Mouse (Mus musculus) megakaryocyte, embryonic 14.5 days (primary cell): Measurements from ENCODE around the gene Rab11b. TPM values are rescaled to one million over a fixed set of nuclear protein-coding genes. Genes with fewer than 3 reads are reported as not detected.

Experiments
- H3K27me3 ChIP-seq: replicated peaks from 2 replicates; pipeline ENCODE3; 2012; ENCODE audit warnings: inconsistent platforms
- H3K36me3 ChIP-seq: replicated peaks from 2 replicates; pipeline ENCODE3; 2012; ENCODE audit warnings: low read length, inconsistent platforms, mixed read lengths
- H3K4me1 ChIP-seq: 2 replicates; pipeline ENCODE4 v1.6.1; 2012; ENCODE audit warnings: inconsistent platforms
- H3K4me3 ChIP-seq: replicated peaks from 2 replicates; pipeline ENCODE3; 2012; ENCODE audit warnings: moderate library complexity, mild to moderate bottlenecking, inconsistent platforms
- H3K9me3 ChIP-seq: 2 replicates; pipeline ENCODE4 v1.6.1; 2012; ENCODE audit warnings: inconsistent platforms
- FLI1 ChIP-seq: IDR thresholded peaks from 2 replicates; pipeline ENCODE4 v1.6.1; 2012; ENCODE audit warnings: low read length, inconsistent platforms, mixed read lengths
- GATA1 ChIP-seq: IDR thresholded peaks from 3 replicates; pipeline ENCODE4 v1.6.1; 2012; ENCODE audit warnings: mixed read lengths, low read length, inconsistent platforms, borderline replicate concordance
- polyA plus RNA-seq: library from polyadenylated mRNA; stranded (reverse); fragments of >175 nt; gene quantifications from 2 replicates; pipeline ENCODE4 v1.2.3, GENCODE M21; 2012; ENCODE audit warnings: low replicate concordance; ENCODE audit not compliant: insufficient read depth

The Rab11b gene
- polyA plus RNA-seq, 1 experiment, result 140 TPM

- Histone ChIP-seq H3K27me3 (no peaks in the 10 kb centered on the region), H3K36me3 (peaks cover 33% of the 10 kb centered on the region), H3K4me1 (peaks cover 11% of the 10 kb centered on the region), H3K9me3 (no peaks in the 10 kb centered on the region), H3K4me3 (no peak overlapping the region)
- TF ChIP-seq FLI1, result no peak
- TF ChIP-seq GATA1, result no peak
These were observed 13.7 kb upstream of the Rab11b start for GRCm38 (mm10) chr17:33773871-33774572.

- no peaks in the 10 kb centered on the region for H3K9me3 ChIP-seq
- TF ChIP-seq GATA1, result no peak
- no peak for TF ChIP-seq FLI1
- H3K36me3 ChIP-seq, result peaks cover 28% of the 10 kb centered on the region
- no peaks in the 10 kb centered on the region for H3K27me3 ChIP-seq
- H3K4me1 ChIP-seq, result peaks cover 5% of the 10 kb centered on the region
- H3K4me3 ChIP-seq, result no peak overlapping the region
These were observed 13.1 kb upstream of the Rab11b start for GRCm38 (mm10) chr17:33773426-33773825.

DNA sequence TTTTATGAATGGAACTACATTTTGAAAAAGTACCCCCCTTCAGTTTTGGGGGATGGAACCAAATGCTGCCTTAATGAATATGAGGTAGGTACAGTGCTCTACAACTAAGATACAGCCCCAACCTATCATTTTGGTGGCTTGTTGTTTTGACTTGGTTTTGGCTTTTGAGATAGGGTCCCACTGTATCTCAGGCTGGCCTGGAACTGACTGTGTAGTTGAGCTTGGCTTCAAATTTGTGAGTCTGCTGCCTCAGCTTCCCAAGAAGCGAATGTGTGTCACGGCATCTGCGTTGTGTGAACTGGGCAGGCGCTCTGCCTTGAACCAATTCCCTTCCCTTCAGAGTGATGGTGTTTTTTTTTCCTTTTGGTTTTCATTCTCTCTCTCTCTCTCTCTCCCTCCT is 11.3 kb upstream of the Rab11b start:
- H3K9me3 ChIP-seq, result no peaks in the 10 kb centered on the region
- H3K36me3 ChIP-seq, result peaks cover 11% of the 10 kb centered on the region
- no peaks in the 10 kb centered on the region for H3K27me3 ChIP-seq
- H3K4me1 ChIP-seq, result peaks cover 18% of the 10 kb centered on the region
- H3K4me3 ChIP-seq, result no peak overlapping the region
- TF ChIP-seq GATA1 (no peak), FLI1 (no peak)

DNA sequence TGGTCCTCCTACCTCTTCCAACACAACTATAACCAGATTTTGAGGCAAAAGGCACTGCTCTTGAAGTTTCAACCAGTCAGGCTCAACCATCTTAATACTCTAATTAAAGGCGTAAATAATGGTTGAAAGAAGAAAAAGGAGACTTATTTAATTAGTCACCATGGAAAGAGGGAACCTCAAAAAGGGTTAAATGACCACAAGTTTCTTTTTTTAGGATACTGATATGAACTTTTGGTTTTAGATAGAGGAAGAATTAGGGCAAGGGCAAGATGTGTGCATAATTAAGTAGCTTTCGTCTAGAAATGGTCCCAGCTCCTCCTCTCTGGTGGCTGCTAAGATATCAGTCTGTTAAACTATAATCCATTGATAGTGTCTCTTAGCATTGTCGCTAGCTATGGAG is 6.1 kb upstream of the Rab11b start:
- no peak for TF ChIP-seq FLI1
- TF ChIP-seq GATA1, result no peak
- no peaks in the 10 kb centered on the region for H3K27me3 ChIP-seq
- peaks cover 28% of the 10 kb centered on the region for H3K4me1 ChIP-seq
- H3K9me3 ChIP-seq, result no peaks in the 10 kb centered on the region
- no peak overlapping the region for H3K4me3 ChIP-seq
- peaks cover 1% of the 10 kb centered on the region for H3K36me3 ChIP-seq

GRCm38 (mm10) chr17:33759767-33760254 is 519 bp downstream of the Rab11b start:
- Histone ChIP-seq H3K4me3 (peak overlapping the region; percentile 97), H3K4me1 (peaks cover 54% of the 10 kb centered on the region)
- TF ChIP-seq GATA1 (no peak), FLI1 (no peak)

GRCm38 (mm10) chr17:33757231-33757630 is 3.1 kb downstream of the Rab11b start:
- peak overlapping the region; percentile 69 for H3K4me3 ChIP-seq
- TF ChIP-seq GATA1 (no peak), FLI1 (no peak)
- peaks cover 53% of the 10 kb centered on the region for H3K36me3 ChIP-seq
- H3K9me3 ChIP-seq, result no peaks in the 10 kb centered on the region
- H3K27me3 ChIP-seq, result no peaks in the 10 kb centered on the region
- H3K4me1 ChIP-seq, result peaks cover 76% of the 10 kb centered on the region

More at GRCm38 (mm10) chr17:33759767-33760254, 519 bp downstream of the Rab11b start:
- Histone ChIP-seq H3K9me3 (no peaks in the 10 kb centered on the region), H3K36me3 (peaks cover 32% of the 10 kb centered on the region), H3K27me3 (no peaks in the 10 kb centered on the region)

- no peak for TF ChIP-seq FLI1
- no peak for TF ChIP-seq GATA1
- Histone ChIP-seq H3K4me1 (peaks cover 86% of the 10 kb centered on the region), H3K27me3 (no peaks in the 10 kb centered on the region), H3K36me3 (peaks cover 59% of the 10 kb centered on the region), H3K9me3 (no peaks in the 10 kb centered on the region), H3K4me3 (peak overlapping the region; percentile 14)
These were observed 4.1 kb downstream of the Rab11b start for GRCm38 (mm10) chr17:33756108-33756790.

DNA sequence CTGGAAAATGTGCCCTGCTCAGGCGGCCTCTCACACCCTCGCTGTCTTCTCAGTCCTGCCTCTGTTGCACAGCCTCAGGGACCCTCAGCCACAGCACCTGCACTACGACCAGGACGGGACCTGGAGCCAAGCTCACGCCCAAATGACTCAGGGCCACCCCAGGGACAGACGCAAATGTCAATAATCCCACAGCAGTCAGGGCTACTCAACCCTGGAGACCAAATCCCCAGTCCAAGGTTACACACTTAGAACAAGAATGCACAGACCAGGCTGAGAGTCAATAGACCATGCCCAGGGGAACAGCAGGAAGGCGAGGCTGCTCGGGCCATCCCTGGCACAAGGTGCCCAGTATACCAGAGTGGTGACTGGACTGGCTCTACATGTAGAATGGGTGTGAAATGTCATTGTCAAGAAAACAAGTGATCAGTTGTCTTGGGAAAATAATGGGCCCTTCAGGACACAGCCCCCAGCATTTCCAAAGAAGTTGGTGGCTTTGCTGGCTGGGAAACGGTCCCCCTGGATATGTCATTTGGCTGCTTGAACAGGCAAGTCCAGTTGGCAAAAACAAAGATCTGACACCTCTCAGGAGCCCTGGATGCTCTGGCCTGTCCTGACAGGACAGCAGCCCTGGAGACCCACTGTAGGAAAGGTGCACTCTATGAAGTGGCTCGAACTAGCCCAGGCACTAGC is 4.8 kb downstream of the Rab11b start:
- peaks cover 90% of the 10 kb centered on the region for H3K4me1 ChIP-seq
- peaks cover 66% of the 10 kb centered on the region for H3K36me3 ChIP-seq
- no peak overlapping the region for H3K4me3 ChIP-seq
- TF ChIP-seq GATA1, result no peak
- TF ChIP-seq FLI1, result no peak
- no peaks in the 10 kb centered on the region for H3K9me3 ChIP-seq
- H3K27me3 ChIP-seq, result no peaks in the 10 kb centered on the region

- TF ChIP-seq FLI1 (no peak), GATA1 (no peak)
These were observed 5.7 kb downstream of the Rab11b start for GRCm38 (mm10) chr17:33754656-33755055.

DNA sequence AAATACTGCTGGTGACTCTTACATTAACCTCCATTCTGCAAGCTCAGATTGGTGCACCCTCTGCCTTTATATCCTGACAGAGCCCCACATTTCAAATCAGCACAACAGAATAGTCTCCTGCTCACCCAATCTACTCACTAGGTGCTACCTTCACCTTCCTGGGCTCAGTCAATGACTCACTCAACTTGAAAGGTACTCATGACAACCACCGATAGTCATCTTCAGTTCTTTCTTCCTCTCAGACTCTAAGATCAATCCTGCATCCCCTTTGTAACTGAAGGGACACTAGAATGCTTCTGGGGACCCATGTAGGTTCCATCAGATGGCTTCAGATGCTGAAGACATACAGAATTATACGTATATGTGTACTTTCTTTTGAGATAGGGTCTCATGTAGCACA is 8.0 kb downstream of the Rab11b start:
- Histone ChIP-seq H3K27me3 (no peaks in the 10 kb centered on the region), H3K4me3 (no peak overlapping the region), H3K4me1 (peaks cover 80% of the 10 kb centered on the region), H3K9me3 (no peaks in the 10 kb centered on the region), H3K36me3 (peaks cover 87% of the 10 kb centered on the region)
- TF ChIP-seq FLI1 (no peak), GATA1 (no peak)

More at GRCm38 (mm10) chr17:33754656-33755055, 5.7 kb downstream of the Rab11b start:
- H3K36me3 ChIP-seq, result peaks cover 75% of the 10 kb centered on the region
- no peaks in the 10 kb centered on the region for H3K27me3 ChIP-seq
- H3K9me3 ChIP-seq, result no peaks in the 10 kb centered on the region
- peaks cover 99% of the 10 kb centered on the region for H3K4me1 ChIP-seq
- no peak overlapping the region for H3K4me3 ChIP-seq

GRCm38 (mm10) chr17:33751181-33751580 is 9.1 kb downstream of the Rab11b start:
- H3K4me3 ChIP-seq, result no peak overlapping the region
- H3K36me3 ChIP-seq, result peaks cover 83% of the 10 kb centered on the region
- no peaks in the 10 kb centered on the region for H3K9me3 ChIP-seq
- H3K4me1 ChIP-seq, result peaks cover 71% of the 10 kb centered on the region
- TF ChIP-seq GATA1 (no peak), FLI1 (no peak)
- no peaks in the 10 kb centered on the region for H3K27me3 ChIP-seq
